Mouse (Mus musculus) brown adipose tissue, adult 24 weeks (tissue): Measurements from ENCODE around the gene Efnb3. TPM values are rescaled to one million over a fixed set of nuclear protein-coding genes. Genes with fewer than 3 reads are reported as not detected.
A peak's percentile ranks its signal among the peaks of the same experiment; 100 is the strongest.

Source experiments
- H3K27ac ChIP-seq: fragments of 200-500 bp; replicated peaks from 2 replicates; pipeline ENCODE4 v1.5.1; 2012; ENCODE audit warnings: low read depth, mild to moderate bottlenecking, low read length
- H3K4me1 ChIP-seq: fragments of 200-500 bp; 2 replicates; pipeline ENCODE4 v1.6.1; 2012; ENCODE audit warnings: low read length, mixed read lengths; ENCODE audit not compliant: control insufficient read depth, insufficient read depth, insufficient read length
- H3K4me3 ChIP-seq: fragments of 200-500 bp; 2 replicates; pipeline ENCODE4 v1.5.1; 2012; ENCODE audit warnings: low read depth, mild to moderate bottlenecking, low read length, moderate library complexity; ENCODE audit not compliant: insufficient read depth
- polyA plus RNA-seq: library from polyadenylated mRNA; stranded (reverse); fragments of >200 nt; gene quantifications from 2 replicates; pipeline ENCODE4 v1.2.4, GENCODE M21; 2012; ENCODE audit not compliant: missing spikeins, insufficient read depth, insufficient read length

The Efnb3 gene
- polyA plus RNA-seq, 1 experiment, result not detected

- peaks cover 9% of the 10 kb centered on the region for H3K4me1 ChIP-seq
- no peak overlapping the region for H3K4me3 ChIP-seq
- no peak overlapping the region for H3K27ac ChIP-seq
These were observed 38.4 kb downstream of the Efnb3 start for GRCm38 (mm10) chr11:69521526-69522149.

GRCm38 (mm10) chr11:69519976-69520375 lies 40.0 kb downstream of the Efnb3 start:
- H3K27ac ChIP-seq, result no peak overlapping the region
- peaks cover 9% of the 10 kb centered on the region for H3K4me1 ChIP-seq

GRCm38 (mm10) chr11:69516661-69517060 lies 43.3 kb downstream of the Efnb3 start:
- Histone ChIP-seq H3K4me3 (0 out of 2 replicates have a peak overlapping the region, but pooled peaks have one; percentile 0), H3K4me1 (peaks cover 9% of the 10 kb centered on the region), H3K27ac (no peak overlapping the region)

More at GRCm38 (mm10) chr11:69519976-69520375, 40.0 kb downstream of the Efnb3 start:
- peak overlapping the region; percentile 6; the same call in 1 of the 2 replicates for H3K4me3 ChIP-seq

GRCm38 (mm10) chr11:69516151-69516640 lies 43.8 kb downstream of the Efnb3 start:
- Histone ChIP-seq H3K4me1 (peaks cover 9% of the 10 kb centered on the region), H3K4me3 (0 out of 2 replicates have a peak overlapping the region, but pooled peaks have one; percentile 0), H3K27ac (no peak overlapping the region)

GRCm38 (mm10) chr11:69513840-69514239 lies 46.2 kb downstream of the Efnb3 start:
- H3K4me1 ChIP-seq, result no peaks in the 10 kb centered on the region
- no peak overlapping the region for H3K4me3 ChIP-seq
- H3K27ac ChIP-seq, result no peak overlapping the region

GRCm38 (mm10) chr11:69510796-69511496 lies 49.1 kb downstream of the Efnb3 start:
- no peak overlapping the region for H3K4me3 ChIP-seq
- H3K27ac ChIP-seq, result no peak overlapping the region
- no peaks in the 10 kb centered on the region for H3K4me1 ChIP-seq

Other genes with a start within 250 kb of the Efnb3 start
- gene Cntrob, start 236.4 kb downstream of the Efnb3 start, polyA plus RNA-seq, result 4.5 and 5.6 TPM in 2 replicates
- 93.3 and 94.0 TPM in 2 replicates for gene Trappc1, start 236.2 kb downstream of the Efnb3 start, polyA plus RNA-seq
- gene Kcnab3, start 233.9 kb downstream of the Efnb3 start, polyA plus RNA-seq, result 1.2 and 1.6 TPM in 2 replicates
- 2.8 TPM in 1 of 2 replicates, not detected in the other for gene Rnf227, start 219.7 kb downstream of the Efnb3 start, polyA plus RNA-seq
- gene Chd3, start 190.8 kb downstream of the Efnb3 start, polyA plus RNA-seq, result 19.4 and 27.0 TPM in 2 replicates
- 249 and 290 TPM in 2 replicates for gene Naa38, start 164.7 kb downstream of the Efnb3 start, polyA plus RNA-seq
- 16.1 and 18.9 TPM in 2 replicates for gene Cyb5d1, start 164.6 kb downstream of the Efnb3 start, polyA plus RNA-seq
- 4.1 and 8.3 TPM in 2 replicates for gene Tmem88, start 162.0 kb downstream of the Efnb3 start, polyA plus RNA-seq
- gene Kdm6b, start 146.5 kb downstream of the Efnb3 start, polyA plus RNA-seq, result 13.9 and 16.9 TPM in 2 replicates
- not detected in 2 replicates for gene Dnah2, start 11.1 kb downstream of the Efnb3 start, polyA plus RNA-seq
- 10.7 and 10.9 TPM in 2 replicates for gene Wrap53, start 20.1 kb upstream of the Efnb3 start, polyA plus RNA-seq
- gene Trp53, start 20.2 kb upstream of the Efnb3 start, polyA plus RNA-seq, result 13.6 and 18.3 TPM in 2 replicates
- gene Atp1b2, start 45.7 kb upstream of the Efnb3 start, polyA plus RNA-seq, result 6.7 and 8.3 TPM in 2 replicates
- not detected in 2 replicates for gene Shbg, start 57.7 kb upstream of the Efnb3 start, polyA plus RNA-seq
- 8.6 and 10.9 TPM in 2 replicates for gene Sat2, start 61.8 kb upstream of the Efnb3 start, polyA plus RNA-seq
- gene Fxr2, start 72.8 kb upstream of the Efnb3 start, polyA plus RNA-seq, result 27.8 and 29.5 TPM in 2 replicates
- not detected in 2 replicates for gene Sox15, start 95.1 kb upstream of the Efnb3 start, polyA plus RNA-seq
- 73.8 and 102 TPM in 2 replicates for gene Mpdu1, start 102.4 kb upstream of the Efnb3 start, polyA plus RNA-seq
- gene Cd68, start 105.9 kb upstream of the Efnb3 start, polyA plus RNA-seq, result 10.3 and 12.1 TPM in 2 replicates
- 268 and 317 TPM in 2 replicates for gene Eif4a1, start 112.2 kb upstream of the Efnb3 start, polyA plus RNA-seq
- 49.9 and 65.3 TPM in 2 replicates for gene Senp3, start 121.9 kb upstream of the Efnb3 start, polyA plus RNA-seq
- gene Tnfsf13, start 125.6 kb upstream of the Efnb3 start, polyA plus RNA-seq, result 4.1 and 4.9 TPM in 2 replicates
- 12.7 and 13.7 TPM in 2 replicates for gene Tnfsf12, start 135.6 kb upstream of the Efnb3 start, polyA plus RNA-seq
- gene Tnfsfm13, start 135.9 kb upstream of the Efnb3 start, polyA plus RNA-seq, result 0.99 and 2.8 TPM in 2 replicates
- 10.4 and 16.5 TPM in 2 replicates for gene Polr2a, start 198.4 kb upstream of the Efnb3 start, polyA plus RNA-seq
- gene Slc35g3, start 201.8 kb upstream of the Efnb3 start, polyA plus RNA-seq, result not detected in 2 replicates
- 17.2 and 23.6 TPM in 2 replicates for gene Zbtb4, start 205.7 kb upstream of the Efnb3 start, polyA plus RNA-seq
- 1.7 and 2.4 TPM in 2 replicates for gene Chrnb1, start 235.7 kb upstream of the Efnb3 start, polyA plus RNA-seq
- 5.6 and 7.5 TPM in 2 replicates for gene Fgf11, start 241.7 kb upstream of the Efnb3 start, polyA plus RNA-seq
- gene Tmem102, start 245.4 kb upstream of the Efnb3 start, polyA plus RNA-seq, result 1.2 TPM in 1 of 2 replicates, not detected in the other